Mouse (Mus musculus) left cerebral cortex, postnatal 25 days (tissue): Measurements from ENCODE around the gene Grin2d. TPM values are rescaled to one million over a fixed set of nuclear protein-coding genes. Genes with fewer than 3 reads are reported as not detected.
A peak's percentile ranks its signal among the peaks of the same experiment; 100 is the strongest.
"Not testable (repeated sequence)": the region's sequence is repeated elsewhere in the genome, so short reads cannot be mapped to it uniquely, and the experiment has no call there.

Experiments used
- DNase-seq, 2 experiments: peaks; one replicate each; pipeline ENCODE4 v3.0.0; 2022; ENCODE audit warnings: low spot score in 2 of 2, mixed read lengths in 1 of 2
- intact Hi-C: fragments of 180-260 bp; cut with DNase I; formaldehyde crosslinking; loops from one replicate; pipeline ENCODE4 v1.15.1; 2025
- total RNA-seq, 2 experiments: library from RNA; stranded (reverse); gene quantifications; 2 replicates each; pipeline ENCODE4 v1.2.3; 2021

The Grin2d gene
- total RNA-seq, 2 experiments from 2014 or later = 10.9 TPM

GRCm38 (mm10) chr7:45902481-45903002, 24.4 kb upstream of the Grin2d start:
- intact Hi-C loops = no loop called here
- DNase-seq = no peak

- intact Hi-C loops = no loop called here
Measured at GRCm38 (mm10) chr7:45901562-45901961, 23.4 kb upstream of the Grin2d start.

GRCm38 (mm10) chr7:45898125-45898524, 19.9 kb upstream of the Grin2d start:
- DNase-seq, intact Hi-C loops: not testable (repeated sequence)

More at GRCm38 (mm10) chr7:45901562-45901961, 23.4 kb upstream of the Grin2d start:
- DNase-seq = no peak

GRCm38 (mm10) chr7:45897258-45897757, 19.1 kb upstream of the Grin2d start:
- intact Hi-C loops = loop anchor here (1.0 kb wide), 1 partner anchor 19 kb away; no protein-coding TSS in a partner anchor
- peak; percentile 59 to 74 for DNase-seq

- peak; percentile 97 to 99 for DNase-seq
- intact Hi-C loops = loop anchor here (1.0 kb wide), 1 partner anchor 20 kb away; no protein-coding TSS in a partner anchor
Measured at GRCm38 (mm10) chr7:45896517-45897257, 18.5 kb upstream of the Grin2d start, which contains the start of the genes Syngr4 and Tmem143. Gene Syngr4 (minus strand): TSS chr7:45896714. Gene Tmem143 (plus strand): TSS chr7:45896941.

GRCm38 (mm10) chr7:45895931-45896516, 17.8 kb upstream of the Grin2d start:
- DNase-seq = no peak
- intact Hi-C loops = no loop called here

- no peak for DNase-seq
- intact Hi-C loops = no loop called here
Measured at GRCm38 (mm10) chr7:45892651-45893050, 14.5 kb upstream of the Grin2d start.

- intact Hi-C loops = no loop called here
- DNase-seq = no peak
Measured at GRCm38 (mm10) chr7:45887246-45887645, 9.1 kb upstream of the Grin2d start.

GRCm38 (mm10) chr7:45881011-45881410, 2.8 kb upstream of the Grin2d start:
- DNase-seq = no peak

GRCm38 (mm10) chr7:45880531-45880930, 2.4 kb upstream of the Grin2d start:
- intact Hi-C loops = no loop called here

More at GRCm38 (mm10) chr7:45881011-45881410, 2.8 kb upstream of the Grin2d start:
- intact Hi-C loops = no loop called here

GRCm38 (mm10) chr7:45876895-45877294, 1.3 kb downstream of the Grin2d start:
- intact Hi-C loops = no loop called here
- DNase-seq = no peak

More at GRCm38 (mm10) chr7:45880531-45880930, 2.4 kb upstream of the Grin2d start:
- DNase-seq = no peak

GRCm38 (mm10) chr7:45873061-45873947, 4.9 kb downstream of the Grin2d start:
- intact Hi-C loops = loop anchor here (2.0 to 5.0 kb wide), 4 partner anchors 49 to 136 kb away; partner anchors contain the start of genes Ccdc114 and Emp3
- peak; percentile 56 to 59 for DNase-seq

- intact Hi-C loops = loop anchor here (2.0 to 5.0 kb wide), 4 partner anchors 50 to 136 kb away; partner anchors contain the start of genes Ccdc114 and Emp3
- DNase-seq = peak; percentile 90 to 92
Measured at GRCm38 (mm10) chr7:45872624-45873023, 5.6 kb downstream of the Grin2d start, which contains the start of gene Kdelr1. Gene Kdelr1 (plus strand): TSS chr7:45872772.

GRCm38 (mm10) chr7:45870282-45871058, 7.7 kb downstream of the Grin2d start:
- intact Hi-C loops = loop anchor here (5.0 kb wide), 2 partner anchors 52 to 133 kb away; partner anchors contain the start of genes Ccdc114 and Emp3
- DNase-seq = no peak

- no peak for DNase-seq
- intact Hi-C loops = loop anchor here (5.0 kb wide), 2 partner anchors 53 to 132 kb away; partner anchors contain the start of genes Ccdc114 and Emp3
Measured at GRCm38 (mm10) chr7:45869787-45870186, 8.4 kb downstream of the Grin2d start.

GRCm38 (mm10) chr7:45869107-45869670, 9.0 kb downstream of the Grin2d start:
- DNase-seq = no peak
- intact Hi-C loops = no loop called here

GRCm38 (mm10) chr7:45867871-45868270, 10.3 kb downstream of the Grin2d start:
- DNase-seq = no peak
- intact Hi-C loops = no loop called here
